Mouse (Mus musculus): Measurements from ENCODE around the gene Lamb3. TPM values are rescaled to one million over a fixed set of nuclear protein-coding genes. Genes with fewer than 3 reads are reported as not detected.

Lamb3 gene
- polyA plus RNA-seq, 1 experiment from 2014 or later, result 34.9 TPM

- no peaks in the 10 kb centered on the region for H3K9me3 ChIP-seq (ENCODE audit: control insufficient read depth, low read length)
- TF ChIP-seq CTCF (IDR thresholded peaks at IDR 0.05; ENCODE audit: low read depth) (no peak), EP300 (optimal IDR thresholded peaks at IDR 0.05) (no peak)
- ATAC-seq (ENCODE audit: low FRiP score, low TSS enrichment), result no peak
- H3K4me2 ChIP-seq (replicated peaks; ENCODE audit: low read depth), result no peak overlapping the region
- no peaks in the 10 kb centered on the region for H3K4me1 ChIP-seq (replicated peaks; ENCODE audit: control insufficient read depth, insufficient read depth)
- H3K27ac ChIP-seq (replicated peaks), result no peak overlapping the region
- no peak overlapping the region for H3K9ac ChIP-seq (ENCODE audit: low read length)
- no peaks in the 10 kb centered on the region for H3K36me3 ChIP-seq (ENCODE audit: control insufficient read depth, insufficient read depth, low read length)
- no peaks in the 10 kb centered on the region for H3K27me3 ChIP-seq (ENCODE audit: control insufficient read depth, insufficient read depth, low read length)
- no peak for DNase-seq (ENCODE audit: low spot score)
- 56% methylated on average over 8 of the region's 8 CpGs for WGBS
- no peak overlapping the region for H3K4me3 ChIP-seq (ENCODE audit: low read depth, low read length)
Observed at GRCm38 (mm10) chr1:193255032-193255431, 47.5 kb downstream of the Lamb3 start.

DNA sequence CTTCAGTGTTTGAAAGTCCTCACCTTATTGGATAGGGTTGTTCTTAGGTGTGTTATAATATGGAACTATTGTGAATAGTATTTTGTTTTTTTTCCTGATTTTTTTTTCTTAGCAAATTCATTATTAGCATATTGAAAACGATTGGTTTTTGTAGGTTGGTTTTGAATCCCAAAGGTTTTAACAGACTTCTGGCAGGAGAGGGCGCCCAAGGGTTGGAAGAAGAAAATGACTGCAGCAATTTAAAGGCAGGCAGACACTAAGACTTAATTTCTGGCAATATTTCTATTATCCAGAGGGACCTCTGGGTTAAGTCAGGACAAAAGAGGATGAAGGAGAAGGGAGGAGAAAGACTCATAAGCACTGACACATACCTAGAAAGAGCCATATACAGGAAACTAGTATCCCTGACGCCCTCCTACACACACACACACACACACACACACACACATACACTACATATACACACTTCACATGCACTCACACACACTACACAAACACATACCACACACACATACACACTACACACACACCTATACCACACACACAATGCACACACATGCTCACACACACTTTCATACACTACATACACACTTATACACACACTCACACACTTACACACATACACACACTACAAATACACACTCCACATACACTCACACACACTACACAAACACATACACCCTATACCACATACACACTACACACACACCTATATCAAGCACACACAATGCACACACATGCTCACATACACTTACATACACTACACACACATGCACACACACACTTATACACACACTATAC, 48.2 kb downstream of the Lamb3 start:
- H3K9me3 ChIP-seq (ENCODE audit: control insufficient read depth, low read length), result no peaks in the 10 kb centered on the region
- H3K9ac ChIP-seq (ENCODE audit: low read length), result no peak overlapping the region
- H3K27ac ChIP-seq (replicated peaks), result no peak overlapping the region
- no peak overlapping the region for H3K4me2 ChIP-seq (replicated peaks; ENCODE audit: low read depth)
- 33% methylated on average over 3 of the region's 3 CpGs for WGBS
- DNase-seq (ENCODE audit: low spot score), result peak; percentile 77
- no peaks in the 10 kb centered on the region for H3K4me1 ChIP-seq (replicated peaks; ENCODE audit: control insufficient read depth, insufficient read depth)
- H3K27me3 ChIP-seq (ENCODE audit: control insufficient read depth, insufficient read depth, low read length), result no peaks in the 10 kb centered on the region
- TF ChIP-seq CTCF (IDR thresholded peaks at IDR 0.05; ENCODE audit: low read depth), result peak; percentile 85
- TF ChIP-seq EP300 (optimal IDR thresholded peaks at IDR 0.05), result no peak
- H3K36me3 ChIP-seq (ENCODE audit: control insufficient read depth, insufficient read depth, low read length), result no peaks in the 10 kb centered on the region
- peak; percentile 26; the same call in 1 of the 2 replicates for ATAC-seq (ENCODE audit: low FRiP score, low TSS enrichment)
- no peak overlapping the region for H3K4me3 ChIP-seq (ENCODE audit: low read depth, low read length)

- Histone ChIP-seq H3K4me2 (replicated peaks; ENCODE audit: low read depth) (no peak overlapping the region), H3K9me3 (ENCODE audit: control insufficient read depth, low read length) (no peaks in the 10 kb centered on the region), H3K4me1 (replicated peaks; ENCODE audit: control insufficient read depth, insufficient read depth) (no peaks in the 10 kb centered on the region), H3K36me3 (ENCODE audit: control insufficient read depth, insufficient read depth, low read length) (no peaks in the 10 kb centered on the region), H3K27ac (replicated peaks) (no peak overlapping the region), H3K9ac (ENCODE audit: low read length) (no peak overlapping the region), H3K4me3 (ENCODE audit: low read depth, low read length) (no peak overlapping the region), H3K27me3 (ENCODE audit: control insufficient read depth, insufficient read depth, low read length) (no peaks in the 10 kb centered on the region)
- ATAC-seq (ENCODE audit: low FRiP score, low TSS enrichment), result peak; percentile 47; the same call in 1 of the 2 replicates
- no peak for TF ChIP-seq EP300 (optimal IDR thresholded peaks at IDR 0.05)
- no peak for TF ChIP-seq CTCF (IDR thresholded peaks at IDR 0.05; ENCODE audit: low read depth)
- DNase-seq (ENCODE audit: low spot score), result no peak
Observed at GRCm38 (mm10) chr1:193256289-193256577, 48.7 kb downstream of the Lamb3 start.

DNA sequence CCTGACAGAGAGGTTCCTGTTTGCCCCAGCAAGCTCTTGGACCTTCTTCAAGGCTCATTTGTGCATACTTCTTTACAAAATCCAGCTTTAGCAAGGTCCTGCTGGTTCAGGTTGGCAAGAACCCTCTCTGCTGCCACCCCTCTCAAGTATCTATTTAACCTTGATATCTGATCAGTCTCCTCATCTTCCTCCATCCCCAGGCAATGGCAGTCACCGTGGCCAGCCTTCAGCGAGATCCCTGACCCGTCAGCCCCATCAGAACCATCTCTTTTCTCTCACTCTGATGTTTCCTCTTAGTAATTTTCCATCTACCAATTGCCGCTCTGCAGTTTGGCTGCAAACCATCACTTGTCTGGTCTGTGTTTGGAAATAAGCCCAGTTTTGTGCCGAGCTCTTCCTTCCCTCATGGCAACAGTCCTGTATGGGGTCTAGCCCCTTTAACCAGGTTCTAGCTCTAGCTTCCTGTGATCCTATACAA, 49.2 kb downstream of the Lamb3 start:
- no peaks in the 10 kb centered on the region for H3K9me3 ChIP-seq (ENCODE audit: control insufficient read depth, low read length)
- no peak overlapping the region for H3K4me2 ChIP-seq (replicated peaks; ENCODE audit: low read depth)
- no peak overlapping the region for H3K27ac ChIP-seq (replicated peaks)
- H3K27me3 ChIP-seq (ENCODE audit: control insufficient read depth, insufficient read depth, low read length), result no peaks in the 10 kb centered on the region
- H3K36me3 ChIP-seq (ENCODE audit: control insufficient read depth, insufficient read depth, low read length), result no peaks in the 10 kb centered on the region
- no peak for ATAC-seq (ENCODE audit: low FRiP score, low TSS enrichment)
- no peak overlapping the region for H3K4me3 ChIP-seq (ENCODE audit: low read depth, low read length)
- DNase-seq (ENCODE audit: low spot score), result no peak
- TF ChIP-seq EP300 (optimal IDR thresholded peaks at IDR 0.05), result no peak
- TF ChIP-seq CTCF (IDR thresholded peaks at IDR 0.05; ENCODE audit: low read depth), result no peak
- 34% methylated on average over 5 of the region's 5 CpGs for WGBS
- H3K9ac ChIP-seq (ENCODE audit: low read length), result no peak overlapping the region
- H3K4me1 ChIP-seq (replicated peaks; ENCODE audit: control insufficient read depth, insufficient read depth), result no peaks in the 10 kb centered on the region

DNA sequence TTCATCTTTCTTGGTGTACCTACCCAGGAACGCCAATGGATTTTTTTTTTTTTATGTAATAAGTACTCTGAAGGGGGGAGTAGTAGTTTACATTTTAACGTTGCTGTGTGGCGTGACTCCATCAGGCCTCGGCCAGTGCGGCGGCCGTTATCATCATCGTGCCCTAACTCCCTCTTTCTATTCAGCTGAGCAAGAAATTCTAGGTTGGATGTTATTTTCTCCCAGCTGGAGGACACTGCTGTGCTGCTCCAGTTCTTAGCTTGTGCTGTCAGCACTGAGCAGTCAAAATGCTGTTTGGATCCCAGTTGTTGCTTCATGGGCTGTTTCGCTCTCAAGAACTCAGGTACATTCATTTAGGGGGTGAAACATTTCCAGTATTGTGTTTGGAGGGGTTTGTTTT, 52.1 kb downstream of the Lamb3 start:
- WGBS, result 75% methylated on average over 9 of the region's 9 CpGs

GRCm38 (mm10) chr1:193261897-193262548, 54.5 kb downstream of the Lamb3 start:
- Histone ChIP-seq H3K9me3 (ENCODE audit: control insufficient read depth, low read length) (no peaks in the 10 kb centered on the region), H3K27ac (replicated peaks) (no peak overlapping the region), H3K4me3 (ENCODE audit: low read depth, low read length) (no peak overlapping the region), H3K9ac (ENCODE audit: low read length) (no peak overlapping the region), H3K27me3 (ENCODE audit: control insufficient read depth, insufficient read depth, low read length) (no peaks in the 10 kb centered on the region), H3K36me3 (ENCODE audit: control insufficient read depth, insufficient read depth, low read length) (no peaks in the 10 kb centered on the region), H3K4me2 (replicated peaks; ENCODE audit: low read depth) (no peak overlapping the region), H3K4me1 (replicated peaks; ENCODE audit: control insufficient read depth, insufficient read depth) (no peaks in the 10 kb centered on the region)
- no peak for DNase-seq (ENCODE audit: low spot score)
- TF ChIP-seq EP300 (optimal IDR thresholded peaks at IDR 0.05), result no peak
- no peak for TF ChIP-seq CTCF (IDR thresholded peaks at IDR 0.05; ENCODE audit: low read depth)
- no peak for ATAC-seq (ENCODE audit: low FRiP score, low TSS enrichment)
- 42% methylated on average over 7 of the region's 7 CpGs for WGBS

More for the DNA sequence above, 52.1 kb downstream of the Lamb3 start:
- Histone ChIP-seq H3K27me3 (ENCODE audit: control insufficient read depth, insufficient read depth, low read length) (no peaks in the 10 kb centered on the region), H3K9ac (ENCODE audit: low read length) (no peak overlapping the region), H3K9me3 (ENCODE audit: control insufficient read depth, low read length) (no peaks in the 10 kb centered on the region), H3K4me2 (replicated peaks; ENCODE audit: low read depth) (no peak overlapping the region), H3K4me1 (replicated peaks; ENCODE audit: control insufficient read depth, insufficient read depth) (no peaks in the 10 kb centered on the region), H3K4me3 (ENCODE audit: low read depth, low read length) (no peak overlapping the region), H3K36me3 (ENCODE audit: control insufficient read depth, insufficient read depth, low read length) (no peaks in the 10 kb centered on the region), H3K27ac (replicated peaks) (no peak overlapping the region)
- no peak for TF ChIP-seq EP300 (optimal IDR thresholded peaks at IDR 0.05)
- no peak for TF ChIP-seq CTCF (IDR thresholded peaks at IDR 0.05; ENCODE audit: low read depth)
- DNase-seq (ENCODE audit: low spot score), result no peak
- no peak for ATAC-seq (ENCODE audit: low FRiP score, low TSS enrichment)
